Mouse (Mus musculus) testis, postnatal 10 days (tissue): Measurements from ENCODE around the gene Mcm3.
"Not testable (repeated sequence)": the region's sequence is repeated elsewhere in the genome, so short reads cannot be mapped to it uniquely, and the experiment has no call there.

Experiments used
- DNase-seq: peaks from one replicate; pipeline ENCODE4 v3.0.0; 2021; ENCODE audit warnings: low spot score

Gene Mcm3

DNA sequence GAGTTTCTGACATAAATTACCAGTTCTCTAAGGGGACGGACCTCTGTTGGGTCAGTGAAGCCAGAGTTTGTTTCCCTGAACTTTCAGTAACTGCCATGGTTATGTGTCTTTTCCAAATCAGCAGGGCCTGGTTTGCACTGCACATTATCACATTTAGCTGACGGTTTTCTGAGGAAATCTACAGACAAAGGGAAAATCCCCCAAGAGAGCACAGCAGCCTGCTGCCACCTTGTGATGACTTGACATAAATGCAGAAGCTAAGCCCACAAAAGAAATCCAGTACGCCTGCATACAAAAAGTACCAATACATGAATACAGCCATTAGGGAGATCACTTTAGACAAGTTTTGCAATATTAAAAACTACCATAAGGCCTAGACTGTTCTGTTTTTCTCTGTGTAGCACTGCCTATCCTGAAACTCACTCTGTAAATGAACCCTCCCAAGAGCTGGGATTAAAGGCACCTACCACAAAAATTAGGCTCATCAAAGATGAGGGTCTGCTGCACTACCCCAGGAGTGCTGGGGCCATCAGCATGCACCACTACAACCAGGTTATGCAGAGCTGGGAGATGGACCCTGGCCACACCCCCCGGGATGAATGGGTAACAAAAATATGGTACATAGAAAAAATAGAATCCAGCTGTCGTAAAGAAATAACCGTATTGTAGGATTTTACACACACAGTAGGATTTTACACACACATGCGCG lies 18.3 kb downstream of the Mcm3 start:
- no peak for DNase-seq

DNA sequence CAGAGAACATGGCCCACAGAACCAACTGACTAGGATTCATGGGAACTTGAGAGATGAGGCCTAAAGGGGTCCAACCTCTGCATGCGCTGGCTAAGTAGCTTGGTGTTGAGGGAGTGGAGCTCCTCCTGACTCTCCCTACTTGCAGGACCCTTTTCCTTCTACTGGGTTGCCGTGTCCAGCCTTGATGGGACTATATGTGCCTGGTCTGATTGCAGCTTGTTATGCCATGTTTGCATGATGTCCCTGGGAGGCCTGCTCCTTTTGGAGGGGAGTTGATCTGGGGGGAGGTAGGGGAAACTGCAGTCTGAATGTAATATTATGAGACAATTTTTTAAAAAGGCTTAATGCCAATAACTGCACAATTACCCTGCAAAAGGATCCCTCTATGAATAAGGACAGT lies 18.8 kb downstream of the Mcm3 start:
- DNase-seq: no peak

DNA sequence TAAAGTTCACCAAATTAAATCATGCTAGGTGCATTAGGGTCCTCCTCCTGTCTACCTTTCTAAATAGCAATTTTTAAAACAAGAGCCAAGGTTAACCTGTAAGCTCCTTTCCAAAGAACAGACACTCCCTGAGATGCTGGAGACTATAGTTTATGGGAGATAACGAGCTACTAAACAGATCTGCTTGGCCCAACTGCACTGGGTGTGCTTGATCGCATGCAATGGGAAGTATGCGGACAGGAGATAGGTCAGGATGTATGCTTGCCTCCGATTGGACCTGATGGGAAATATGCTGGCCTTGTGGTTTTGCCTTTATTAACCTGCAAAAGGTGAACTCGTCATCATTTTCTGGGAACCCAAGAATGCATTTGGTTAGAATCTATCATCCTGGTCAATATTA lies 24.9 kb downstream of the Mcm3 start:
- no peak for DNase-seq

DNA sequence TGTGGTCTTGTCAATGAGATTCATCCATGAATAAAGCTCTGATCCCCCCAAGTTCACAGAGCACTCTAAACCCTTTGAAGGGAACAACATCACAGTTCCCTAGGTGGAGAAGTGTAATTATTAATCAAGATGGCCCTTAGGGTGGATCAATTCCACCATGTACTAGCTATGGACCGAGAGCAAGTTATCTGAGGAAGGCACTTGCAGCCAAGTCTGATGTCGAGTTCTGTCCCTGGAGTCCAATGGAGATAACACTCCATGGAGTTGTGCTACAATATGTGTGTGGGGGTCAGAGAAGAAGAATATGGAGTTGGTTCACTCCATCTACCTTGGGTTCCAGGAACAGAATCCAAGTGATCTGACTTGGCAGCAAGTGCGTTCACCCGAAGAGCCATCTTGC lies 25.4 kb downstream of the Mcm3 start:
- DNase-seq: no peak

DNA sequence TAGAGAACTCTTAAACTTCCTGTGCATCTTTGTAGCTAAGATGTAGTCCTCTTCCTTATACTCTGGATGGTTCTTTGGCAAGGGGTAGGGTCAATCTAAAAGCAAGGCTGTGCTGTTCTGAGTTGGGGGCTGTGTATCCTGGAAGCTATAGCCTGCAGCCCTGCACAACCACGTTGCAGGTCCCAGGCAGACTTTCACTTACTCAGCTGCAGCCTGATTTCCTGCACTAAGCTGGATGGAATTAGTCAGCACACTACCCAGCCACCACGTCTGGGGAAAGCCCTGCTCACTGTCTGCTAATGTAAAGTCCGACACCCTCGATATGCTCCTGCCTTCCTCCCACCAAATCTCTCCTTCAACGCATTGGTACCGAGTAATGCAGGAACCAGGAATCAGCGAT lies 28.7 kb downstream of the Mcm3 start:
- DNase-seq: no peak

DNA sequence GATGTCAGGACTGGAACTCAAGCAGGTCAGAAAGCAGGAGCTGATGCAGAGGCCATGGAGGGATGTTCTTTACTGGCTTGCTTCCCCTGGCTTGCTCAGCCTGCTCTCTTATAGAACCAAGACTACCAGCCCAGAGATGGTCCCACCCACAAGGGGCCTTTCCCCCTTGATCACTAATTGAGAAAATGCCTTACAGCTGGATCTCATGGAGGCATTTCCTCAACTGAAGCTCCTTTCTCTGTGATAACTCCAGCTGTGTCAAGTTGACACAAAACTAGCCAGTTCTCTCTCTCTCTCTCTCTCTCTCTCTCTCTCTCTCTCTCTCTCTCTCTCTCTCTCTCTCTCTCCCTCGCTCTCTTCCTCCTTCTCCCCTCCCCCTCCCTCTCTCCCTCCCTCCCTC lies 29.6 kb downstream of the Mcm3 start, which contains the start of gene Il17f:
Gene Il17f, minus strand, starts transcription at position 101 of the 400 bp plus-strand sequence.
- DNase-seq: not testable (repeated sequence)

DNA sequence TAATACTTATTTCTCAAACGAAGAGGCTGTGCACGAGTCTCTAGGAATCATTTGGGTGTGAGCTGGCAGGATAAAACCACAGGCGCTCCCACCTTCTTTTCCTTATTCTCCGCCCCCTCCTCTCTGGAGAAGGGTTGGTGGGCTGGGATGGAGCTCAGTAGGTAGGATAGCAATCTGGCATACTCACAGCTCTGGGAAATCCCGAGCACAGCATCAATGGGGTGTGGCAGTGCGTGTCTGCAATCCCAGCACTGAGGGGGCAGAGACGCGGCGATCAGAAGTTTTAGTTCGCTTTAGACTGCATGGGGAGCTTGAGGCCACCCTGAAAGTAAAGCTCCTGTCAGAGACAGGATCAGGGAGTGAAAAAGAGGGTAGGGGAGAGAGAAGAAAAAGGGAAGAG lies 31.7 kb downstream of the Mcm3 start:
- DNase-seq: no peak

DNA sequence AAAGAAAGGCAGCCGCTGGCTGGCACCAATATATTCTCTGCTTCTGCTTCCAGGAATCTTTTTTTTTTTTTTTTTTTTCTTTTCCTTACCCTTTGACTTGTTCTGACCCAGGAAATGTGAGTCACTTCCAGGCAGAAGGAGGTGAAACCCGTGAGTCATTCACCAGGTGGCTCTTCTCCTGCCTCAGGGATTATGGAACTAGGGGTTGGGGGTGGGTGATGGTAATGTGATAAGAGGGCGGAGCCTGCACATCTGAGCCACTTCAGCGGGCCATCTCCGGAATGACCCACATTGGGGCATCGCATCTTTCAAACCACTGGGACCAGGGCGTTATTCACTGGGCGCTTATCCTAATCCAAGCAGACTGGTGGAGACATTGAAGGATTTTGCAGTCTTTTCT lies 33.1 kb downstream of the Mcm3 start:
- DNase-seq: no peak

DNA sequence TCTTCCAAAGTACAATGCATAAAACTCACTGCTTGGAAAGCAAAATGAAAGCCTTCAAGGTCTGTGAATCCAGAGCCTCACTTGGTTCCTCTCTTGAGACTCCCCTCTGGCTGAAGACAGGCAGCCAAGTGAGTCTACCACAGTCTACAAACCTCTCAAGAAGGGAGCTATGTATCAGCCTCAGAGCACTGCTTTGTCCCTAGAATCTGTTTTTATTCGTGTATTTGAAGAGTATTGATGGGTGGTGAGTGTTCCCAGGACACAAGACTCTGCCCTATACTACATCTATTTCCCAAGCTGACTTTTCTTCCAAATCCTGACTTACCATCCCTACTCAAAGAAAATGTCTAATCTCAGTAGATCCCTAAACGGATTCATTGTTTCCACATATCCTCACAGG lies 41.7 kb downstream of the Mcm3 start:
- no peak for DNase-seq

DNA sequence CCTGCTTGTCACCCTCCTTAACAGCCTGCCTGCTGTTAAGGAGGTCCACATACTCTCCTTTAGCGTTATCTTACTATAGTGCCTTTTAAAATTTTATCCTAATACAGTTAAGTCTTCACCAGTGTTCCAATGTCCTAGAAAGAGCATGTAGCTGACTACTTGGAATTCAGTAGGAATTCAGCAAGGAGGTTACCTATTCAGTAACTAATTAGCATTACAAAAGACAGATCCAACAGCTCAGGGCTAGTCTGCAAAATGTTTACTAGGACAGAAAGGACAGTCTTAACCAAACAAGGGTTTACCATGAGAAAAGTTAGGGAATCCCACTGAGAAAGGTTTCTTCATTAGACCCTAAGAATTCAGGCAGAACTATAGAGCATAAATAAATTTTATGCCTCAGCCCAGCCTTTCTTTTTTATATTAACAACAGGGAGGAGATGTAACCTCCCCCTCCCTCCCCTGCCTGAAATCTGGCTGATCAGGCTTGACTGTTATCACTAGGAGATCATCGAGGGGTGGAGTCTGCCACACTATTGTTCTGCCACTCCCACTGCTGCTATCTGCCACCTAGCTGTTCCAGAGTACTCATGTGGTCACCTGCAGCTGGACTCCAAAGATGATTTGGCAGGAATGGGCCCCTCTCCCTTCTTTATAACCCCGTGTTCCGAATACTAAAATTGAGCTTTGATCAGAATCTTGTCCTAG lies 45.9 kb downstream of the Mcm3 start:
- not testable (repeated sequence) for DNase-seq

DNA sequence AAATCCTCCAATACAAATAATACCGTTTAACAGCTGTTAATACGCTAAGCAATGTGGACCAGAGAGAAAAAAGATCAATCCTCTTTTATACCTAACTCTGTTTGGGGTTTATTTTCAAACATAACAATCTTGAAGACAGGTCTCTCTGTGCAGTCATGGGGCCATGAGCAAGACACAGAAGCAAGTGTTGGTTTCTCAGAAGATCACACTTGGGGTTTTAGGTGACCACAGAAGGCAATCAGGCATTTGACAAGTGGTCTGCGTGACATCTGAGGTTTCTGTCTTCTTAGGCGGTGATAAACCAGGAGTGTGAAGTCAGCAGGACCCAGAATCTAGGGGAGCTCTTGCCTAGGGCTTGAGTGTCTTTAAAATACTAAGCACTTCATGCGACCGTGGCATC lies 53.6 kb downstream of the Mcm3 start:
- no peak for DNase-seq

DNA sequence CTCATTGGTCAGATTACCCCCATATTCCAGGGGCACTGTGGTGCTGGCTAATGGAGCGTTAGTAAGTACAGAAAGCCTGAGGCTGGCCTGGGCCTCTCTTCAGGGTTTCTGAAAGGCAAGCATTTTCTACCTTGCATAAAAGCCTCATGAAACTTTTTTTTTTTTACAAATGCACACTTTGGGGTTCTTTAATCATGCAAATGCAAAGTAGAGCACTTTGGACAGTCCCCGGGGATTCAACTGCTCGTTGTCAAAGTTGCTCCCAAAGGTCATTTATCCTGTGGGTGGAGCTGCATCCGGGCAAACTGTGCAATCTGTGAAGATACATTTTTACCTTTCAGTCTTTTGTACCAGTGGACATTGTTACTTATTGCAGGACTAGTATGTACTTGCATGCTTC lies 58.7 kb downstream of the Mcm3 start:
- DNase-seq: no peak

DNA sequence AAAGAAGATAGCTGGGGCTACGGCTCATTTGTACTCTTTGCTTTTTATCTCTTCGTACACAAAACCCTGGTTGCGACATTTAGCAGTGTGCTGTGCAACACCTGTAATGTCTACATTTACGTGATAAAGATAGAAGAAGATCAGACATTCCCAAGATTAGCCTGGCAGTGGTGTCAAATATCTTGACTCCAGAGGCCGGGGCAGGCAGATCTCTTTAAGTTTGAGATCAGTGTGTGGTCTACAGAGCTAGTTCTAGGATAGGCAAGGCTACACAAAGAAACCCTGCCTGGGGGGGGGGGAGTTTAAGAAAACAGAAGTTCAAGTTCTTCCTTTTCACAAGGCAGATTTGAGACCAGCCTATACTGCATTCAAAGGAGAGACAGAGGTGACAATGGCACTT lies 59.8 kb downstream of the Mcm3 start:
- DNase-seq: no peak

DNA sequence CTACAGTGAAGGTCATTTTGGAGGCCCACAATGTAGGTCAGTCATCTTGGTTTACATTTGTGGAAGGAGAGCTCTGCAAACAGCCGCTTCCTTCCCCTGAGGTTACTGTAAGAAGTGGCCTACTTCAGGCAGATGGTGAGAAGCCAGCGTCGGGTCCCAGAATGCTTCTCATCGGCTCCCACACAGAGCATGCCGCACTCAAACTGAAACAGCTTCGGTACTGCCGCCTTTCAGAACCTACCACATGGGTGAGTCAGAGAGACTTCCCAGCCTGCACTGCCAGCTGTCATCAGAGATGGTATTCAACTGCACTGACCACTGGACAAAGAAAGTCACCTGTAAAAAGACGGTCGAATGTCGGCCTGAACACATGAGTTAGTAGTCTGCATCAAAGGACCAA lies 60.3 kb downstream of the Mcm3 start:
- no peak for DNase-seq

DNA sequence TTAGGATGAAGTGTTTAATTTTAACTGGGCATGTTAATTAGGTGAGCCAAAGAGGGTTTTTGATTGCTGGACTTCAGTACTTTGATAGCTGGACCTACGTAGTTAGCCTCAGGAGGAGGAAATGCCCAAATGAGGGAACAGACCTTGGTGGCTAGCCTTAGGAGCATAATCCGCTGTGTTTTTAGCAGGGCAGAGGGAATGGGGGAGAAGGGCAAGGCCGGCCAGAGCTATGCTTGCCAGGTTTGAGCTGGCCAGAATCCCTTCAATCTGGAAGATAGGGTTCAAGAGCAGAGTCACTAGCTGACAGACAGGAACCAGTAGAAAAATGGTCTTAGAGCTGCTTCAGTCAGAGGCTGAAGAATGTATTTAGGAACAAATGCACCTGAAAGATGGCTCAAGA lies 62.5 kb downstream of the Mcm3 start:
- no peak for DNase-seq

DNA sequence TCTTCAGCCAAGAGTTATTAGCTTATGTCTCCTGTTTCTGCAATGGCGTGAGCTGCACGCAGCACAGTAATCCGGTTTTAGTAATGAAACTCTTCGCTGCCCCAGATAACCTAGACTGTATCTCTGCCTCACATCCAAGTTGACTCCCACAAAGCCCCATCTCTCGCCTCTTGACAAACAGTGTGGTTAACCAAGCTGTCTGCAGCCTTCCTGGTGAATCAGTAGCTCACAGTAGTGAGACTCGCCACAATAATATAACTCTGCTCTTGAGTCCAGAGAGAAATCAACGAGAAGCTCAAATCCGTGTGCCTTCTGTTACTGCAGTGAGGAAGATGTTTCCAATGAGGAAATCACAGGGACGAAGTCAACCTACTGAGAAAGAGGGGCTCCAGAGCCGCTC lies 65.7 kb downstream of the Mcm3 start:
- DNase-seq: no peak
